Mouse (Mus musculus): ENCODE data around the gene Utrn.

Gene Utrn
- long read RNA-seq, experiment 1, transcript Utrn-212 (18 exons, 2,468 nt), result major isoform, 9 of 40 reads
- long read RNA-seq, experiment 1, partial matches to known transcripts, result 15 of 40 reads
- long read RNA-seq, experiment 1, other reads (novel, unspliced or antisense), result 10 of 40 reads
- long read RNA-seq, experiment 2, transcript Utrn-212 (18 exons, 2,468 nt), result major isoform, 7 of 54 reads
- long read RNA-seq, experiment 2, partial matches to known transcripts, result 25 of 54 reads
- long read RNA-seq, experiment 2, other reads (novel, unspliced or antisense), result 17 of 54 reads

DNA sequence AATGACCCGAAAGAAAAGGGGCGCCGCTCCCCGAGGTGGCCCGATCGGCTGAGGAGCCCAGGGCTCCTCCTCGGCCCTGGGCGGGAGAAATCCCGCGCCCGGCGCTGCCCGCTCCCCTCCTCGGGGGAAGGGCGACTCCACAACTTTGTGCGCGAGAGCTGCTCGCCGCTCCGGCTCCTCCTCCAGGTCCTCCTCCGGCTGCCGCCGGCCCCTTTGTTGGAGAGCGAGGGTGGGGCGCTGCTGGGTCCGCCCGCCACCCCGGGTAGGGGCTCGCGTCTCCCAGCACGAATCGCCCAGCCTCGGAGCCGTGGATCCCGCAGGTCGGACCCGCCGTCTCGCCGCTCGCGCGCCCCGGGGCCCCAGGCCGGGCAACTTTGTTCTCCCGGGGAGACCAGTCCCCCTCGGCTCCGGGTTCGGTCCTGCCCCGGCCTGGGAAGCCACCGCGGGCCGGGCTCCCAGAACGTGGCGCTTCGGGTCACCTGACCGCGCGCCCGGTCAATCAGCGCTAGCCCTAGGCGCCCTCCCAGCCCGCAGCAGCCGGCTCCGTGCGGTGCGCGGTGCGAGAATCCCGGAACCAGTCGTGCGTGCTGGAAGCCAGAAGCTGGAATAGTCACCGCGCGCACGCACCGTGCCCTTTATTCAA, at the start of gene Utrn:
Gene Utrn, minus strand, starts transcription at position 337 of the 643 bp plus-strand sequence.
- intact Hi-C loops (cut with DNase I), result loop anchor here (5.0 to 10.0 kb wide), 3 partner anchors 54 to 177 kb away; no protein-coding TSS in a partner anchor

DNA sequence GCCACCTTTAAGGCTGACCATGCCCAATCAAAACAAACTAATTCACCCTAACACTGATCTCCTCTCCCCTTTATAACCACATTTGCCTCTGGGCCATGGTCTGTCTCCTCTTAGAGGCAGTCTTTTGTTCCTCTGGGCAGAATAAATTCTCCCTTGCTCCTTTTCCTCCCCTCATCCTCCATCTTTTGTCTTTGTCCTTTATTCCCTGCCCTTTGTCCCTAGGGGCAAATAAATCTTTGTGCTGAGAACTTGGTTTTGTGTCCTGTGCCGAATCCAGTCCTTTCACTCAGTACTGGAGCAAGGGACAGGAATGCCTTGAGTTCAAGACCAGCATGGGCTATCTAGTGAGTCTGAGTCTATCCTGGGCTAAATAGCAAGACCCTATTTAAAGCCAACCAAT, 48.5 kb upstream of the Utrn start:
- intact Hi-C loops (cut with DNase I), result loop anchor here (2.0 kb wide), 1 partner anchor 227 kb away; no protein-coding TSS in a partner anchor

DNA sequence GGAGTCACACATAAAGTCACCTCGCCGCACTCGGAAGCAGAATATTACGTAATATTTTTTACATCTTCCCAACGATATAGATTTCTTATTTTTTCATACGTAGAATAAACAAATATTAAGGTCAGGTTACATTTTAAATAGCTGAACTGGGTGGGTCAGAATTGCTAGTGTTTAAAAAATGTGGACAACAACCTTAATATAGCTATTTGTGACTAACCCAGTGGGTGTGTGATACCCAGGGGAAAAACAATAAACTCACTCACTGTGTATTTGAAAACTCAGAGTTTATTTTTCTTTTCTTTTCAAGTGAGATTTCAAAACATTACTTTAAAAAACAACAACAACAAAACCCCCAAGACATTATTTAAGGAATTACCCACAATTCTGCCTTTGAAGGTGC, 47.2 kb upstream of the Utrn start:
- intact Hi-C loops (cut with DNase I), result no loop called here

DNA sequence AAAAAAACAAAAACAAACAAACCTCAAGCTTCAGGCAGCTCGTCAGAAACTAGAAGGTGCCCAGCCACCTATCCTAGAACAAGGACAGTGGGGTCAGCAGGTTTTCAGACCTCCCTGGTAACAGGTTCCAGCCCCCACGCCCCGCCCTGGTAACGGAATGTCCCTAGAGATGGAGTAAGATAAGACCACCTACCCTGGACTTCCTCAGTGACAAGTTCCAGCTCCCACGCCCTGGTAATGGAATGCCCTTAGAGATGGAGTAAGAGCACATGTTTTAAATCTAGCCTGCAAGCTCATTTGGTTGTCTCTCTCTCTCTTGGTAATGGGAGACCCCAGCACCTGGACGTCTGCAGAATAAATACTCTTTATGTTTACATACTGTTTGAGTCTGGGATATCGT, 46.7 kb upstream of the Utrn start:
- intact Hi-C loops (cut with DNase I), result no loop called here

GRCm38 (mm10) chr10:12914203-12914602, 45.0 kb upstream of the Utrn start:
- intact Hi-C loops (cut with DNase I), result loop anchor here (5.0 kb wide), 1 partner anchor 37 kb away; no protein-coding TSS in a partner anchor

DNA sequence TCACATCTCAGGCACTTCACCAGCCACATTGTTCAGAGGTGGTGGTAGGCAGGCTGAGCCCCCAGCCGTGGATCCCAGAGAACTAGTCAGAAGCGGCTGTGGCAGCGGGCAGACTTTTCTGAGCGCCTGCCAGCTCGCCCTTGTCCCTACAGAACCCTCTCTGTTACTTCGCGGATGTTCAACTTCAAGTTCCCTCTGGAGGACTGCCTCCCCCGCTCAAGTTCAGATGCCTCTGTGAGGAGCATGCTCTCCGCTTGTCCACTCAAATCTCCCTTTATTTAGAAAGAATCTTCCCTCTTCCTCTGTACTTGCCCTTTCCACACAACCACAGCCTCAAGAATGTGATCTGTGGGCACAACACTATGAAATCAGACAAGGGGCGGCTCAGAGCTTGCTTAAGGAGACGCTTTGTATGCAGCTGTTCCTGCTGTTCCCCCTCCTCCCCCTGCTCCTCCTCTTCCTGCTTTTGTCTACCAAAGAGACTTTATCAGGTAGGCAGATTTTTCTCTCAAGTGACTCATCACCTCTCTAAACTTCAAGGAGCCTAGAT, 42.9 kb upstream of the Utrn start:
- intact Hi-C loops (cut with DNase I), result loop anchor here (5.0 kb wide), 1 partner anchor 35 kb away; no protein-coding TSS in a partner anchor

DNA sequence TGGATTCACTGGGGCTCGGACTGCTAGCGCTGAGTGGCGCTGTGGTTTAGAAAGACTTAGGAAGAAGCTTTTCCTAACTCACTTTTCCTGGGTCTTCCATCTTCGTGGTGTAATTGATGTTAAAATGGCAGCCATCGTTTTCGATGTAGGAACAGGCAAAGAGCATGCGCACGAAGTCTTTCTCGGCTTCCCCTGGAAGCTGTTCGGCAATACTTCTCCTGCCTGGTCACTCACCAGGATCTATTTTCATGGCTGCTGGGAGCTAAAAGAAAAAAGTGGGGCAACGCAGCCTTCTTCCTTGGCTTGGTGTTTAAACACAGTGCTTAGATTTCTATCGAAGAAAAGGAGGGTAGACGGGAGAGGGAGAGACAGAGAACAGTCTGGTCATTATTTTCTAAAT, 42.3 kb upstream of the Utrn start:
- intact Hi-C loops (cut with DNase I), result loop anchor here (5.0 kb wide), 1 partner anchor 34 kb away; no protein-coding TSS in a partner anchor

DNA sequence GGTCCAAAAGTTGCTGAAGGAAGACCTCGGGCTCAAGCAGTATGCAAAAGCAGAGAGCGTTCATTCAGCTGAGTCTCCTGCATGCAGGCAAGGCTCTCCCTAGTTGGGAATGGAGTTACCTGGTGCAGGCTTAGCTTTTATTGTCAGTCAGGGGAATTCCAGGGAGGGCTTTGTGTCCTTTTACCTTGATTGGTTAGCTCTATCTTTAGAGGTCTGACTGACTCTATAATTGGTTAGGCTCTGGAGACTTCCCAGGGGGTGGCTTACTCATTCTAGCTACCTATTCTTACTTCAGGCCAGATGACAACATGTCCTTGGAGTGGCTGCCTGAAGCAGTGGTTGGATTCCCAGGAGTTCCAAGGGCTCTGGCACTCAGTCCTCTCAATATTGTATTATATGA, 40.7 kb upstream of the Utrn start:
- intact Hi-C loops (cut with DNase I), result loop anchor here (5.0 kb wide), 1 partner anchor 33 kb away; no protein-coding TSS in a partner anchor

DNA sequence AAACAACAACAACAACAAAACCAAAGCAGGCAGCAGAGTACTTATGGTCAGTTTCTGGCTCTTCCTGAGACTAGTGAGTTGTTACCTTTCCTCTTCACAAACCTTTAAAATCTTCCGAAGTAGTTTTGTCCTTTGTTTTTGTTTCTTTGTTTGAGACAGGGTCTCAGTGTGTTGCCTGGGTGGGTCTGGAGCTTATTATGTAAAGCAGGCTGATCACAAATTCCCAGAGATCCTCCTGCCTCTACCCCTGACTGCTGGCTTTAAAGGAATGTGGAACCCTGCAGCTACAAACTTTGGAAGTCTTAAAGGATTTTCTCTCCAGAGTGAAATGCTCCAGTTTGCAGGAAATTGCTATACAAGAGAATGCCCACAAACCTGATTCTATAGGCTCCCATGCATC, 40.0 kb upstream of the Utrn start:
- intact Hi-C loops (cut with DNase I), result no loop called here

DNA sequence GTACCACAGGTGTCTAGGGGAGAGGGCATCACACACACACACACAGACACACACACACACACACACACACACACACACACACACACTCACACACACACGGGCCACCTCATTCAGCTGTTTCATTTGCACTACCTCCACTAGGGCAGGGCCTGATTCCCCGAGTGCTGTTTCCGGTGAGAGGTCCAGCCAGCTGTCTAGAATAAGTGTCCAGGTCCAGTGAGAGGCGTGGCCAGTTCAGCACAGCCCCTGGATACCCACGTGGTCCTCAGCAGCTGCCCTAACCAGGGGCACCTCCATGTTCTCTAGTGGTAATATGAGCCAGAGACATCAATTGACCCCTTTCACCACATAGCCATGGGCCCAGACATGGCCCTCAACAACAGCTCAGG, 35.0 kb upstream of the Utrn start:
- intact Hi-C loops (cut with DNase I), result no loop called here

- intact Hi-C loops (cut with DNase I), result no loop called here
Observed at GRCm38 (mm10) chr10:12903440-12904139, 34.4 kb upstream of the Utrn start.

GRCm38 (mm10) chr10:12899901-12900300, 30.7 kb upstream of the Utrn start:
- intact Hi-C loops (cut with DNase I), result no loop called here

- intact Hi-C loops (cut with DNase I), result no loop called here
Observed at GRCm38 (mm10) chr10:12893339-12893738, 24.2 kb upstream of the Utrn start.

GRCm38 (mm10) chr10:12888373-12888772, 19.2 kb upstream of the Utrn start:
- intact Hi-C loops (cut with DNase I), result no loop called here

GRCm38 (mm10) chr10:12887792-12888191, 18.6 kb upstream of the Utrn start:
- intact Hi-C loops (cut with DNase I), result no loop called here

- intact Hi-C loops (cut with DNase I), result no loop called here
Observed at GRCm38 (mm10) chr10:12884308-12884948, 15.3 kb upstream of the Utrn start.

- intact Hi-C loops (cut with DNase I), result no loop called here
Observed at GRCm38 (mm10) chr10:12881911-12882310, 12.7 kb upstream of the Utrn start.

DNA sequence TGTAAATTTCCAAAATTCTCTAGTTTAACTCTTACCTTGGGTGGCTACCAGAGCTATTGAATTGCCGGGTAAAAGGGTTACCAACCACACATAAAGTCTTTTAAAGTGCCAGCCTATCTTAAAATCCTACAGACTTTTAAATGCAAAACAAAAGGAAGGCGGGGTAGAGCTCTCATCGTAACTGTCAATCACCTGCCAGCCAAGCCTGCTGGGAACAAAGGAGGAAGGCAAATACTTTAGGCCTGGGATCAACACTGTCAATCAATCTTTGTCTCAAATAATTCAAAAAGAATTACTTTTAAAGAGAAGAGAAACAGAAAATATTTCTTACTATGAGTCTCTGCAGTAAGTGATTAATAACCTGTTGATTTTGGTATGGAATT, 10.1 kb upstream of the Utrn start:
- intact Hi-C loops (cut with DNase I), result loop anchor here (5.0 kb wide), 1 partner anchor 33 kb away; no protein-coding TSS in a partner anchor

GRCm38 (mm10) chr10:12878661-12879312, 9.6 kb upstream of the Utrn start:
- intact Hi-C loops (cut with DNase I), result loop anchor here (5.0 kb wide), 1 partner anchor 34 kb away; no protein-coding TSS in a partner anchor

- intact Hi-C loops (cut with DNase I), result loop anchor here (5.0 kb wide), 1 partner anchor 36 kb away; no protein-coding TSS in a partner anchor
Observed at GRCm38 (mm10) chr10:12876426-12876825, 7.3 kb upstream of the Utrn start.
